Mouse (Mus musculus) CH12.LX (cell line): ENCODE data around the gene Olfr263.

Source experiments
- BHLHE40 ChIP-seq: IDR thresholded peaks from 2 replicates; pipeline ENCODE4 v1.6.1; 2011; ENCODE audit warnings: mild to moderate bottlenecking, low read depth, low read length, improper control_type of control experiment
- CHD2 ChIP-seq: IDR thresholded peaks from 2 replicates; pipeline ENCODE4 v1.6.1; 2011; ENCODE audit warnings: low read length, improper control_type of control experiment
- CTCF ChIP-seq, 2 experiments: IDR thresholded peaks in 1 of 2; conservative IDR thresholded peaks in 1 of 2; 2 replicates each; pipeline ENCODE4 v1.5.1; 2011 to 2012; ENCODE audit warnings: low read depth in 2 of 2, low read length in 2 of 2, improper control_type of control experiment in 1 of 2, inconsistent platforms in 1 of 2, mild to moderate bottlenecking in 1 of 2, moderate library complexity in 1 of 2
- EP300 ChIP-seq: IDR thresholded peaks from 2 replicates; pipeline ENCODE4 v1.6.1; 2011; ENCODE audit warnings: low read length, improper control_type of control experiment
- GABPA ChIP-seq: IDR thresholded peaks from 2 replicates; pipeline ENCODE4 v1.6.1; 2012; ENCODE audit warnings: low read depth, low read length, improper control_type of control experiment, inconsistent platforms; ENCODE audit not compliant: insufficient replicate concordance
- MXI1 ChIP-seq: IDR thresholded peaks from 2 replicates; pipeline ENCODE4 v1.6.1; 2011; ENCODE audit warnings: mild to moderate bottlenecking, low read depth, low read length, improper control_type of control experiment
- POLR2A ChIP-seq: IDR thresholded peaks from 2 replicates; pipeline ENCODE4 v1.6.1; 2011; ENCODE audit warnings: low read depth, mild to moderate bottlenecking, improper control_type of control experiment, low read length
- POLR2AphosphoS2 ChIP-seq: IDR thresholded peaks from 2 replicates; pipeline ENCODE4 v1.6.1; 2011; ENCODE audit warnings: low read depth, low read length, improper control_type of control experiment
- SIN3A ChIP-seq: IDR thresholded peaks from 2 replicates; pipeline ENCODE4 v1.6.1; 2012; ENCODE audit warnings: low read length, improper control_type of control experiment, inconsistent platforms
- ZMIZ1 ChIP-seq: IDR thresholded peaks from 2 replicates; pipeline ENCODE4 v1.6.1; 2012; ENCODE audit warnings: low read depth, mild to moderate bottlenecking, inconsistent platforms, low read length, improper control_type of control experiment

GRCm38 (mm10) chr13:21169657-21170430, 40.4 kb downstream of the Olfr263 start:
- TF ChIP-seq POLR2A (no peak), SIN3A (no peak), CTCF (conservative IDR thresholded peaks at IDR 0.05 in 1 of 2, IDR thresholded peaks at IDR 0.05 in 1 of 2; ENCODE audit: low read depth in 2 of 2, low read length in 2 of 2) (no peak), ZMIZ1 (no peak), POLR2AphosphoS2 (no peak), MXI1 (no peak), EP300 (no peak), CHD2 (no peak), GABPA (no peak), BHLHE40 (no peak)
